Mouse (Mus musculus): ENCODE data around the gene Zfp536. TPM values are rescaled to one million over a fixed set of nuclear protein-coding genes. Genes with fewer than 3 reads are reported as not detected.
"Not testable (repeated sequence)": the region's sequence is repeated elsewhere in the genome, so short reads cannot be mapped to it uniquely, and the experiment has no call there.

Gene Zfp536
- total RNA-seq, 1 experiment from 2014 or later, result not detected

- ATAC-seq (replicated peaks in 1 of 2; ENCODE audit: insufficient read depth in 1 of 2, low FRiP score in 2 of 2, low TSS enrichment in 1 of 2, low read depth in 1 of 2, poor library complexity in 2 of 2, severe bottlenecking in 2 of 2), result no peak
These were observed 51.8 kb downstream of the Zfp536 start for GRCm38 (mm10) chr7:37721676-37722075.

DNA sequence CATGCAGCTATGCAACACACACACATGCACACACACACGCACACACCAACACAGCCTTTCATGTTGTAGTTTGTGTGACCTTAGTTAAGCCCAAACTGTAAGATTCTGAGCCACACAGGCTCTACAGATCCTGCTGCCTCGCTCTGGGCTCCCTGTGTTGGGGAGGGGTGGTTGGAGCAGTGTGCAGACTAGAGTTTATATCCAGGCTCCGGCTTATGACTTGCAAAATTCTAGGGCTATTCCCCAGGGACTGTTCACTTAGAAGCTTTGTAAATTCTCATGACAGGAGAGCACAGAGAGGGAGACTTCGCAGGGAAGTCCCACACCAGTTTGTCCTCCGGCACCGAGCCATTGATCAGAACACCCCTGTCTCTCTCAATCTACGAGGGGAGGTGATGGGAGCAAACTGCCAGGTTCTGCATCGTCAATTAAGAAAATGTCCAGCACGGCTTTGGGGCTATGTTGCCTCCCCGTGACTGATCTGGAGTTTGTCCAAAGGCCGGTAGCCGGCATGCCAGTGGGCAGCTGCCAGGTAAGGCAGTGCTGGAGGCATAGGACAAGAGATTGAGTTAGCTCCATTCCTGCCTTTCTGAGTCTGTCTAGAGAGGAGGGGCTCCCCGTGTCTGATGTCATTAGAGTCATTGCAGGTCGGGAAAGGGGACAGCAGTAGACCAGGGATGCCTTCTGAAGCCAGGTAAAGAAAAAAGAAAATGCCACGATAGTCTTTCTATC, 54.6 kb downstream of the Zfp536 start:
- ATAC-seq (replicated peaks in 1 of 2; ENCODE audit: insufficient read depth in 1 of 2, low FRiP score in 2 of 2, low TSS enrichment in 1 of 2, low read depth in 1 of 2, poor library complexity in 2 of 2, severe bottlenecking in 2 of 2), result no peak

- ATAC-seq (replicated peaks in 1 of 2; ENCODE audit: insufficient read depth in 1 of 2, low FRiP score in 2 of 2, low TSS enrichment in 1 of 2, low read depth in 1 of 2, poor library complexity in 2 of 2, severe bottlenecking in 2 of 2), result no peak
These were observed 56.4 kb downstream of the Zfp536 start for GRCm38 (mm10) chr7:37717071-37717470.

DNA sequence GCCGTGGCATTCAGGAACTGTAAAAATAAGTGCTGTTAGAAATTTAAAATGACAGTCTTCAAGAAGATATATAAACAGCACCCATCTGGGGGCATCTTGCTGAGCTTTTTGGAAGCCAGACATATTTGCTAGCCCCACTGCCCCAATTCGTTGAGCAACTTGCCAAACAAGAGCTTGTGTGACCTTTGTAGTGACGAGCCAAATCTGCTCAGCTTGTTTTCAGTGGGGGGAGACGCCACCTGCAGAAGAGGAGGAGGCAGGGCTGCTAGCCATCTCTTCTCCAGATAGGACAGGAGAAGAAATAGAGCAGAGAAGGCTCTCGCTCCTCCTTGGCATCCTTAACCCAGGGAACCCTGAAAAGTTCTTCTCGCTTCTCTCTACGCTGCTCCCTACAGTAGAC, 56.8 kb downstream of the Zfp536 start:
- no peak for ATAC-seq (replicated peaks in 1 of 2; ENCODE audit: insufficient read depth in 1 of 2, low FRiP score in 2 of 2, low TSS enrichment in 1 of 2, low read depth in 1 of 2, poor library complexity in 2 of 2, severe bottlenecking in 2 of 2)

- ATAC-seq (replicated peaks in 1 of 2; ENCODE audit: insufficient read depth in 1 of 2, low FRiP score in 2 of 2, low TSS enrichment in 1 of 2, low read depth in 1 of 2, poor library complexity in 2 of 2, severe bottlenecking in 2 of 2), result no peak
These were observed 69.0 kb downstream of the Zfp536 start for GRCm38 (mm10) chr7:37704464-37704863.

GRCm38 (mm10) chr7:37697378-37697777, 76.1 kb downstream of the Zfp536 start:
- ATAC-seq (replicated peaks in 1 of 2; ENCODE audit: insufficient read depth in 1 of 2, low FRiP score in 2 of 2, low TSS enrichment in 1 of 2, low read depth in 1 of 2, poor library complexity in 2 of 2, severe bottlenecking in 2 of 2), result not testable (repeated sequence)

DNA sequence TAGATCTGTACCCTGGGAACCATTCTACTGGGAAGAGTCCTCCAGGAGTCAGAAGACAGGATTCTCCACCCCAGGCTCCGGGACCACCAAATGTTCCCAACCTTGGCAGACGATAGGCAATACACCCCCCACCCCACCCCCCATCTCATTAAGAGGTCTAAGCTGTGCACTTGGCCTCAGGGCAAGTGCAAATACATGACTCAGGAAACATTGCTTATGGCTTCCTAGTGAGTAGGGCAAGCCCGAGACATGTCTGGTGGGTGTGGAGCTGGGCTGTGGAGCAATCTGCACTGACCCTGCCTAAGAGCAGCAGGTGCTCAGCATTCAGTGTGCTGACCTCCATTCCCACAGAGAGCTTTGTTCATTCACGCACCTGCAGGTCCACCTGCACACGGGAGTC, 78.4 kb downstream of the Zfp536 start:
- no peak for ATAC-seq (replicated peaks in 1 of 2; ENCODE audit: insufficient read depth in 1 of 2, low FRiP score in 2 of 2, low TSS enrichment in 1 of 2, low read depth in 1 of 2, poor library complexity in 2 of 2, severe bottlenecking in 2 of 2)

DNA sequence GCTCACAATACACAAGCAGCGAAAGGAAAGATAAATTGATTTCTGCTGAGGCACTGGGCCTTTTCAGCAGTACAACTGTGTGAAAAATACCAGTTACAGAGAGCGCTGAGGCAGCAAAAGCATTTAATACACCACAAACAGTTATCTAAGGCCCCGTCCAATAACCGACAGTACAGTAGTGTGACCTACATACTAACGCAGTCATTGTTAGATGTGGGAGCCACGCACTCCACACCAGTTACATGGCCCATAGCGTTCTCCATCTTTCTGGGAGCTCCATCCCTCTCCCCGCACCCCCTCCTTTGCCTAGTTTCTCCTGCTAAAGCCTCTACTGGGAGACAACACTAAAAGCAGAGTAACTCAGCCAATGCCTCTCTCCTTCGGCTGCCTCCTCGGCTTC, 82.8 kb downstream of the Zfp536 start:
- no peak for ATAC-seq (replicated peaks in 1 of 2; ENCODE audit: insufficient read depth in 1 of 2, low FRiP score in 2 of 2, low TSS enrichment in 1 of 2, low read depth in 1 of 2, poor library complexity in 2 of 2, severe bottlenecking in 2 of 2)

DNA sequence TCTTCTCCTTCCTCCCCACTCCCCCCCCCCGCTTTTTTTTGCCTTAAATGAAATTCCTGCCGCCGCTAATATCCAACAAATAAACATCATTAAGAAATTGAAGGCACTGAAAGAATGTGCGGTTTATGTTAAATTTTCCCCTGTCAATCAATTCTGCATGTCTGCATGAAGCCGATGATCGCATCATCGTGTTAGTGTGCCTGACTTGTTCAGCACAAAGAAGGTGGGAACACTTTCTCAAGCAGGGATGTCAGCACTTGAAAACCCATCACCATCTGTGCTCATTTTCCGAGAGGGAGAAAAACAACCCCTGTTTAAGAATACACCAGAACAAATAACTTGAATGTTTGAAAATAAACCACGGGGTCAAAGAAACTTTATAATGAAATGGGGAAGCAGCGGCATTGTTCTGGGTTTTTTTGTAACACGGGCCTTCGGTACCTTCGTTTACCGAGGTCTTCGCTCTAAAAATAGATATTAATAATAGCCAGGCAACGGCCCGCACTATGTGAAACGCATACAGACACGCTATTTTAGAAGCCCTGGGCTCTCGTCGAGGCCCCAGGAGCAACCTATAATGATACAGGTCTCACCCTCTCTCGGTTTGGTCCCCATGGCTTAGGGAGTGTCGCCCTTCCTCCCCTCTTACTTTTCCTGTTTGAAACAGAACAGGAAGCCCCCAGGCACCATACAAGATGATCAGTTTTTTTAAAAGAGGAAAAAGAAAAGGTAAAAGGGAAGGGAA, 83.7 kb downstream of the Zfp536 start:
- no peak for ATAC-seq (replicated peaks in 1 of 2; ENCODE audit: insufficient read depth in 1 of 2, low FRiP score in 2 of 2, low TSS enrichment in 1 of 2, low read depth in 1 of 2, poor library complexity in 2 of 2, severe bottlenecking in 2 of 2)

GRCm38 (mm10) chr7:37689107-37689511, 84.3 kb downstream of the Zfp536 start:
- no peak for ATAC-seq (replicated peaks in 1 of 2; ENCODE audit: insufficient read depth in 1 of 2, low FRiP score in 2 of 2, low TSS enrichment in 1 of 2, low read depth in 1 of 2, poor library complexity in 2 of 2, severe bottlenecking in 2 of 2)

DNA sequence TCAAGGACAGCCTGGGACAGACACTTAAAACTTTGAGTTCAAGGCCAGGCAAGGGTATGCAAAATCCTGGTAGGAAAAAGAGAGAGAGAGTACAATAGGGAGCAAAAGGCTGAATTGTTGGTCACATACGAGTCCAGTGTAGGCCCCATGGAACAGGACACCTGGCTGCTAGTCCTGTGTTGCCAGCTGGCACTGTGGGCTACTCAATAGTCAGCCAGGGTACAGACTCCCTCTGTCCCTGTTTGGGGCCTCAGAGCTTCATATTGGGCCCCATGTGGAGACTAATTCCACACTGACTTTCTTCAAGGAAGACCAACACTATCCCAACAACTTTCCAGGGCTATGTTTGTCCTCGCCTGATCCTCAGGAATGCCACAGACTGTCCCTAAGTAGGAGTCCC, 87.1 kb downstream of the Zfp536 start:
- ATAC-seq (replicated peaks in 1 of 2; ENCODE audit: insufficient read depth in 1 of 2, low FRiP score in 2 of 2, low TSS enrichment in 1 of 2, low read depth in 1 of 2, poor library complexity in 2 of 2, severe bottlenecking in 2 of 2), result no peak

DNA sequence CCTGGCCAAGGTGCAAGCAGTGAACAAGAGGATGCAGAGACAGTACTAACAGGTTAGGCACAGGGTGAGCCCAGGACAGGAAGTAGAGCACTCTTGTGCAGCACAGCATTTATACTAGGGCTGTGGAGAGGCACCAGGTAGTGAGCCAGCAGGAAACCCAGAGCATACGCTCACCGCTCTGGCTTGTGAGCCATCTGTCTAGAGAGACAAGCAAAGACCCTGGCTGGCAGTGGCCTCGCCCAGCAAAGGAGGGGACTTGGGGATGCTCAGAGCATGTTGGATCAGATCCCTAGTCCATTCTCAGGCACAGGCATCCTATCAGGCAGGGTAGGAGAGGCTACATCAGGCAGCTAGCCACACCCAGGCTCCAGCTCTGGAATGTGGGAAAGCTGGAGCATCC, 88.2 kb downstream of the Zfp536 start:
- no peak for ATAC-seq (replicated peaks in 1 of 2; ENCODE audit: insufficient read depth in 1 of 2, low FRiP score in 2 of 2, low TSS enrichment in 1 of 2, low read depth in 1 of 2, poor library complexity in 2 of 2, severe bottlenecking in 2 of 2)

- ATAC-seq (replicated peaks in 1 of 2; ENCODE audit: insufficient read depth in 1 of 2, low FRiP score in 2 of 2, low TSS enrichment in 1 of 2, low read depth in 1 of 2, poor library complexity in 2 of 2, severe bottlenecking in 2 of 2), result no peak
These were observed 92.1 kb downstream of the Zfp536 start for GRCm38 (mm10) chr7:37681335-37681734.

- ATAC-seq (replicated peaks in 1 of 2; ENCODE audit: insufficient read depth in 1 of 2, low FRiP score in 2 of 2, low TSS enrichment in 1 of 2, low read depth in 1 of 2, poor library complexity in 2 of 2, severe bottlenecking in 2 of 2), result no peak
These were observed 109.6 kb downstream of the Zfp536 start for GRCm38 (mm10) chr7:37663676-37664365.

- ATAC-seq (replicated peaks in 1 of 2; ENCODE audit: insufficient read depth in 1 of 2, low FRiP score in 2 of 2, low TSS enrichment in 1 of 2, low read depth in 1 of 2, poor library complexity in 2 of 2, severe bottlenecking in 2 of 2), result peak; percentile 67 to 76
These were observed 124.8 kb downstream of the Zfp536 start for GRCm38 (mm10) chr7:37648671-37649070.

GRCm38 (mm10) chr7:37647917-37648615, 125.4 kb downstream of the Zfp536 start:
- peak in 1 of 2 experiments; percentile 42; a peak in 1 of 4 replicates for ATAC-seq (replicated peaks in 1 of 2; ENCODE audit: insufficient read depth in 1 of 2, low FRiP score in 2 of 2, low TSS enrichment in 1 of 2, low read depth in 1 of 2, poor library complexity in 2 of 2, severe bottlenecking in 2 of 2)

- peak; percentile 63 to 70 for ATAC-seq (replicated peaks in 1 of 2; ENCODE audit: insufficient read depth in 1 of 2, low FRiP score in 2 of 2, low TSS enrichment in 1 of 2, low read depth in 1 of 2, poor library complexity in 2 of 2, severe bottlenecking in 2 of 2)
These were observed 133.6 kb downstream of the Zfp536 start for GRCm38 (mm10) chr7:37639740-37640397.
